Mouse (Mus musculus): ENCODE measurements around the gene Nt5c2.

Gene Nt5c2

DNA sequence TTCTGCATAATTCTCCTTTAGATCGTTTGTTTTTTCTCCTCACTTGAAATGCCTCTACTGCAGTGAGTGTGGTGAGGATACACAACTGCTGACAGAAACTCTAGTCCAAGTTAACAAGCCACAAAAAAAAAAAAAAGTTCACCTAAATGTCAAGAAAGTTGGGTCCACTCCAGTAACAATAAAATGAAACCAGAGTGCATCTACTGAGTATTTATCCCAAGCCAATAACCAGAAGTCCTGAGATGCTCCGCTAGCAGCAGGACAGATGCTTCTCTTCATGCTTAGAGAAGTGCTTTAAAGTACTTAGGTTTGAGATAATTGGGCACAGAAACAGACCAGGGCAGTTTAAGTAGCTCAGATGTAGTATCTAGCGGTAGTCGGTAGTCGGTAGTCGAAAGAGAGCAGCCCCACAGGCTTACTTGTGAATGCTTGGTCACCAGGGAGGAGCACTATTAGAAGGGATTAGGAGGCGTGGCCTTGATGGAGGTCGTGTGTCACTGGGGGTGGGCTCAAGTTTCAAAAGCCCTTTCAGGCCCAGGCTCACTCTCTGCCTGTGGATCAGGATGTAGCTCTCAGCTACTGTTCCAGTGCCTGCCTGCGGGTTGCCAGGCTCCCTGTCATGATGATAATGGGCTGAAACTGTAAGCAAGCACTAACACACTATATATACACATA, 99.4 kb downstream of the Nt5c2 start:
- DNase-seq = peak; percentile 91

DNA sequence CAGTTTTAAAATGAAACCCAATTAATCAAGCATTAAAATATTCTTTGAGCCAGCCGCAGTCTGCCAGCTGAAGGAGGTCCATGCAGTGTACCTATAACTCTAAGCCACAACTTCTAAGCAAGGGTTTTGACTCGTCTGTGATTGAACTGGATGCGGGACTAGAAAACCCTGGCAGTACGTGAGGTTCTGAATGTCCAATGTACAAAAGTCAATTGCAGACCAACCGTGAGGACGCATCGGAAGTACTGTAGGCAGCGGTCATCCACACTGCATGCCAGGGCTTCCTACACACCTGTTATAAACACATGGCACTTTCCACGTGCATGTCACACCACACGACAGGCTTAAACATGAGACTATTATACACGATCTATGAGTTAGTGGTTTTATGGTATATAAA, 101.3 kb downstream of the Nt5c2 start:
- DNase-seq = no peak

DNA sequence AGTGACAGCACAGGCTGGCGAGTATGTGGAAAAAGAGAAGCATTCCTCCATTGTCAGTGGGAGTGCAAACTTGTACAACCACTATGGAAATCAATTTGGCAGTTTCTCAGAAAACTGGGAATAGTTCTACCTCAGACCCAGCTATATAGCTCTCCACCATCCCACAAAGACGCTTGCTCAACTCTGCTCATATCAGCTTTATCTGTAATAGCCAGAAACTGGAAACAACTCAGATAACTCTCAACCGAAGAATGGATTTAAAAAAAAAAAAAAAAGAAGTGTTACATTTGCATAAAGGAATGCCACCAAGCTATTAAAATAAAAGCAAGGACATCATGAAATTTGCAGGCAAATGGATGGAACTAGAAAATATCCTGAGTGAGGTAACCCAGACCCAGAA, 103.5 kb downstream of the Nt5c2 start:
- no peak for DNase-seq

DNA sequence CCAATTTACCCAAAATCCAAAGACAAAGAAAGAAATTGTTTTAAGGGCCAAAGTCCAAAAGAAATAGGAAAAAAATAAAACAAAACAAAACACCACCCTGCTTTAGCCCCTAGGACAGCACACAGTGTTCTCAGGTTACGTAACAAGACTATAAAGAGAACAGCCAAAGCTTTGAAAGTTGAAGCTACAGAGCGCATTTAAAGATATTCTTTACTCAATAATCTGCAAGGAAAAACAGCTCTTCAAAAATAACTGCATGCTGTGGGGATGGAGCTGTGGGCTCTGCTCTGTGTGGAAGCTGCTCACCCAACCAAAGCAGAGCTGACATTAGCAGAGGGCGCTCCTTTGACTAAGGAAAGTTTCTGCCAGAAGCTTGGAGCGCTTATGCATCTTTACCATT, 106.0 kb downstream of the Nt5c2 start:
- peak; percentile 95 for DNase-seq

DNA sequence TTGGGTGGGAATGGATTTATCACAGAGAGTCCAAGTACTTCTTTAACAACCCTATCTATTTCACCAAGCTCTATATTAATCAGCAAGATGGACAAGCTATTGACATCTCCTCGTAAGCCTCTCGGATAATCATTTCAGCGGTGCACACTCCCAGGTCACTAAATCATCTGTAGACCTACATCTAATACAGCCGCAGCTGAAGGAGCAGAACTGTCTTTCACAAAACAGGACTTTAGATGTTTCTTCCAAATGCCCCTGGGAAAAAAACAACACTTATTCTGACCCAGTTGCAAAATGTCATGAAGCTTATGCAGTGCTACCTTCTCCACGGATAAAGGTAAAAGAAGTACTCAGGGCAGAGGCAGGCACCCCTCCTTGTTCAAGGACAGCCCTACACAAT, 106.7 kb downstream of the Nt5c2 start:
- no peak for DNase-seq

DNA sequence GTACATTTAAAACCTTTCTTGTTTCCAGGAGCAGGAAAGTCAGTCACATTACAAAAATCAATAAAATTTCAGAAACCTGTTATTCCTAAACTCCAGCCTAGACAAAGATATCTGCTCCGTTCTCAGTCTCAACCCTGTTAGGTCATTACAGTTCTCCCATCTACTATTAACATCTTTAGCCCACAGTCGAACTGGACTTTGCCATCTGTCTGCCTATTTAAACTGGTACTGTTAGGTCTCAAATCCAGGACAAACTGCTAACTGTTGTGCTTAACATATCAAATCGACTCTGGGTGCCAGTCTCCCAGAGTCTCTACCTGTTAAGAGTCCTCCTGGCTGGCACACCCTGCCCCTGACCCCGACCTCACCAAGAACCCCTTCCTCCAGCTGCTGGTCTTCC, 109.0 kb downstream of the Nt5c2 start:
- peak; percentile 49 for DNase-seq

DNA sequence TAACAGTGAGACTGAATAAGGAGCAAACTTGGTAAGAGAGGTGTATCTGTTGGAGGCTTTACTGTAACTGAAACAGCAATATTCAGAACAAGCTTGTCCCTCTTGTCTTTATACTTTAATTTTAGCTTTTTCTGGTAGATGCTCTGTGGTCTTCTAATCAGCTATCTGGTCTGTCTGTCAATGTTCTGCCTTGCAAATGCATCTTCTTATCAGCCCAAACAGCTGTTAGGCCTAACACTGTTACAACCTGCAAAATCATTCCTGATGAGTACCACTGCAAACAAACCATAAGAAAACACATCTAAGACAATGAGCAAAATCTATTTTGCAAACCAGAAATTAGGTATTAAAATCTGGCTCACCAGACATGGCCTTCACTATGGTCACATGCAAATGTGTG, 109.6 kb downstream of the Nt5c2 start:
- no peak for DNase-seq

DNA sequence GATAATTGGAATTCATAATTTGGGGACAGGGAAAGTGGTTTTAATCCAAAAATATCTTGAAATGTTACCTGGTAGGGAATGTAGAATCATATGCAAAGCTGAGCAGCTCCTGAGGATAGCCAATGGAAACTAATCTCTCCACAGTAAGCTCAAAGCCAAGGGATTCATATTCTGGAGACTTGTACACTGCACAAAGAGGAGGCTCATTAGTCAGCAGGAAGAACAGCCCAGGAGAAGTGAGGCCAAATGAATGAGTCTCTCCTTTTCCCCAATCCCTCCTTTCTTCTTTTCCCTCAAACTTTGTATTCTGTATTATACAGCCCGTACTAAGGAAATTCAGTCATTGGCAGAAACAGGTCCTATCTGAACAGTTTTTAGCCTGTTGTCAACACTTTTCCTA, 110.0 kb downstream of the Nt5c2 start:
- peak; percentile 42 for DNase-seq

DNA sequence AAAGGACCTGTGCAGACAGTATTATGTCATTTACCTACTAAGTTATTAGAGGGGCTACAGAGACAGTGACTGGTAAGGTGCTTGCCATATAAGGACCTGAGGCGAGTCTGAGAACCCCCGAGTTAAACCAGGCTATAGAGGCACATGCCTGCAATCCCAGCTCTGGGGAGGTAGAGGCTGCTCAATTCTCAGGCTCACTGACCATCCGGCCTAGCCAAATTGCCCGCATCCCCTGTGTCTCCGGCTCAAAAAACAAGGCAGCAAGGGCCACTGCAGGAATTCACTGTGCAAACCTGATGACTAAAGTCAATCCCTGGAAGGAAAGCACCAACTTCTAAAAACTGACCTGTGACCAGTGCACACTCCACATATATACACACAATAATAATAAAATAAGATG, 111.6 kb downstream of the Nt5c2 start:
- peak; percentile 66 for DNase-seq

DNA sequence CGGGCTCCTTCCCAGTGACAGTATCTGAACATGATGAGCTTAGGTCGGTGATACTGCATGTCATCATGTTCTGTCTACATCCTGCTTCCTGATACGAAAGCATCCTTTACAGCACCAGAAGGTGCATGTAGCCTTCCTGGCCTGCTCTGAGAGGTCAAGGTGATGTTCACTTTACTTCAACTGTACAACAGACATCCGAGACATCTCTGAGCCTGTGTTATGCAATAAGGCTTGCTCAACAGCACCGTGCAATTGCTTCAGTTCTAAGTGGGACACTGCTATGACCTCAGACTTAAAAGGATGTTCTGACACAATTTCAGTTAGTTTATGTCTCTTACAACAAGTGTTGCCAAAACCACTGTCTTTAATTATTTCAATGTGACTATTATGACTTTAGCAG, 113.6 kb downstream of the Nt5c2 start:
- peak; percentile 94 for DNase-seq

DNA sequence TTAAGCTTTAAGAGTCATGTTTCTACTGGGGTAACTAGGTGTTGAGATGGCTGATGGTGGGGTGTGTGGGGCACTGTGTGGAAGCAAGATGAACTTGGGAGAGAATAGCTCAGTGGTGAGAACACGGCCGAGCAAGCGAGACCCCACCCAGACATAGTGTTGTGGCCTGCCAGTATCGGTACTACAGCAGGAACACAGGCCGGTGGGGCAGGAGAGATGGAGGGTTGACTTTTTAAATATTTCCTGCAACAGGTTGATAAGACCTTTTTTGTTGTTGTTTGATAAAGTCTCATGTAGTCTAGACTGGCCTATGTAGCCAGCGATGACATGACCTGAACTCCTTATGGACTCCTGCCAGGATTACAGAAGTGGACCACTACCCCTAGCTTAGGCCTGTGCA, 114.2 kb downstream of the Nt5c2 start:
- DNase-seq = peak; percentile 79

DNA sequence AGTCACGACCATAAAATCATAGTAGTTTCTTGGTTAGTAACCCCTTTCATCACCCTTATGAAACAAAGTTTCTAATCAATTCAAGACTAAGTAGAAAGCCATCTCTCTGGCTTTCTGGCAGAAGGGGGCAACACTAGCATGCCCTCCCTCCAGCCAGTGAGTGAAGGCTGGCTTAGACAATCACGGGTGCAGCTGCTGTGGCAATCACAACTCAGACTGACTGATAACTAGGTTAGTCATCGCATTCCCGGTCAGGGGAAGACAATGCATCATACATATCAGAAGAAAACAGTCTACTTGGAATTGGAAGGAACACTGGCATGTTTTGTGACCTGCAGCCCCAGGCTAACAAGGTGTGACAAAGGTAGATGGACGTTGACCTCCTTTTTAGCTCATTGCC, 115.1 kb downstream of the Nt5c2 start:
- peak; percentile 87 for DNase-seq

DNA sequence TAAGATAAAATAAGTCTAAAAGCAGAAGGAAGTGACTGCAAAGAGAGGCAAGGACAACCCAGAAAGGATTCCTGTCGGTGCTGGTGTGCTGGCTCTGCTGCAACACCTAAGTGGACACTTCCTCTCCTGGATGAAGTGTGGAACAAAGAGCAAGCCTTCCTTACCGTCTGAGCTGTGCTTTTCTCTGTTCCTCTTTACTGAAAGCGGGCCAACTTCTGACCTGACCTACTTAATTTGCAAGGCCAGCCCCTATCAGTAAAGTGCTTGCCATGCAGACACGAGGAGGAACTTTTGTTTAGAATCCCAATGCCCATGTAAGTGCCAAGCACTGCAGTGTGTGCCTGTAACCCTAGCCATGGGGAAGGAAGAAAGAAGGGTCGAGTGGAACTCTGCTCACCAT, 115.6 kb downstream of the Nt5c2 start:
- DNase-seq = peak; percentile 95

DNA sequence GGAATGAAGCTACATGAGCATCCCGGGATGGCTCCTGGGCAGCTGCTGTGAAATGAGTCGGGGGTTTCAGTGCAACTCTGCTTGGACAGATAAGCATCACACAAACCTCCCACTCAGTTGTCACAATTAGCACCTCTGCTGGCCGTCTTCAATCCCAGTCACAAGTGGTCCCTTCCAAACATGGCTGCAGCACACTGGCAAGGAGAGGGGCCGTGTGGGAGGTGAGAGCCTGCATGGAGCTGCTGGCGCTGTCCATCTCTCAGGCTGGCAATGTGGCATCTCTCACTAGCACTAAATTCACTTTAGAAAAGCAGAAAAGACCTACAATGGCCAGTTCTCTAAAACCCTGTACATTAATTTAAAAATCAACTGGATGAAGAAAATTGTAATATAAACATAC, 116.7 kb downstream of the Nt5c2 start:
- DNase-seq = peak; percentile 50

DNA sequence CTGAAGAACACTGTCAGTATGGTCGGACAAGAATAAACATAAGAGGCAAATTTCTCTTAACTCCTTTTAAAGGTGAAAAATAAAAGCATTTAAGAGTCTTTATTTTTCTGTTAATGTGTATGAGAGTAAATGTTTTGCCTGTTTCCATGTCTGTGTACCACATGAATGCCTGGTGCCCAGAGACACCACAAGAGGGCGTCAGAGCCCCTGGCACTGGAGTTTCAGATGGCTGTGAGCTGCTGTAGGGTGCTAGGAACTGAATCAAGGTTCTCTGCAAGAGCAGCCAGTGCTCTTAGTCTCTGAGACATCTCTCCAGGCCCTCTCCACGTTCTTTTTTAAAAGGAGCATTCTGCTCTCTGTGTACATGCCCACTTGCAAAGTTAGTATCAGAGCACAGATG, 117.8 kb downstream of the Nt5c2 start:
- DNase-seq = no peak

DNA sequence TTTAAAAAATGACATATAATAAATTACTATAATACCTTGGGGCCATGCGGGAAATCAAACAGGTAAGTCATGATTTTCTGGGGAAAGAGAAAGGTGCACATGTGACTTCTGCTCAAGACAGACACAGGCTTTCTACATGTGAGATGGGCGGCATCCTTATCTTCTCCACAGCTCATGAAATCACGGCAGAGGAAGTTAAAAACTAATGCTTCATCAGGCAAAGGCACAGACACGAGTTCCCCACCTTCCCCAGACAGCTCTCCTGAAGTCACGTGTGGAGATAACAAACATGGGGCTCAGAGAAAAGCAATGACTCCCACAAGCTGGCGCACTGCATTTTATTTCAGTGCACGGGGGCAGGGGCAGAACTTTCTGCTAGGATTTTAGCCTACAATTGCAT, 121.5 kb downstream of the Nt5c2 start:
- peak; percentile 77 for DNase-seq

DNA sequence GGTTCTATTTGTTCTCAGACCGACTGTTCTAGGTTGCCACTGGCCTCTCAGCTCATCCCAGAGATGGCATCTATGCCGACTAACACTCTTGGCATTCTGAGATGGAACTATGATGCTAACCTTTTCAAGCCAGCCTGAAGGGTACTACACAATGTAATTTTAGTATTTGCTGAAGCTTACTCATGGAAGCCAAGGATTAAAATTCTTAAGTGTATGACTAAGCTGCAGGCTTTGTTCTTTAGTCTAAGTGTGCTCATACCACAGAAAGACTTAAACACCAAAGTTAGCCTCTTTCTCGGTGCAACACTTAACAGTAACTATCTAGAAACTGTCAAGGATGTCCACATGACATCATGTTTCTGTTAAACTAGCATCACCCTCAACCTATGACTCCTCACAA, 122.1 kb downstream of the Nt5c2 start:
- no peak for DNase-seq

DNA sequence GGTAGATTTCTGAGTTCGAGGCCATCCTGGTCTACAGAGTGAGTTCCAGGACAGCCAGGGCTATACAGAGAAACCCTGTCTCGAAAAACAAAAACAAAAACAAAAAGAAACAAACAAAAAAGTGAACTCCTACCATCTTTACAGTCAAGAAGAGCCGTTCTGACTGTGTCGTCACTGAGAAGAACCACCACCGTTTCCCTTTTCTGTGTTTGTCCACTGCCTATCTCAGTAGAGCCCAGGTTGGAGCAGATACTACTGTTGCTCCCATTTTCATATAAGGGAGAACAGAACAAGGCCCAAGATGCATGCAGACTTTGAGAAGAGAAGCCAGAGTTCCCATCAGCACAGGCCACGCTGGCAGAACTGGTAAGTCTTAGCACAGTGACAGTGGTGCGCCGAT, 124.3 kb downstream of the Nt5c2 start:
- no peak for DNase-seq

DNA sequence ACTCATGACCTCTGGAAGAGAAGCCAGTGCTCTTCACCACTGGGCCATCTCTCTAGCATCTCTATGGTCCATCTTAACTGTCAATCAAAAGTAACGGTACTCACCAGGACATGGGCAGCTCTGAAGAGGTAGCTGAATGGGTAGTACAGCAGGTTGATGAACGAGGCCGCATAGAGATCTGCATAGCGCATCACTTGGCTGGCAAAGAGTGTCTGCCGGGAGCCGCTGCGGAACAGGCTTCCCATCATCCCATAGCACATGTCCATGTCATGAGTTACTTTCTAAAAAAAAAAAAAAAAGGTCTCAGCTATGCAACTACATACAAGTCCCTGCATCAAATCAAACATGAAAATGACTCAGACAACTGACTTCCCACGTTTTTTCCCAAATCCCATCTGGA, 125.3 kb downstream of the Nt5c2 start:
- peak; percentile 75 for DNase-seq

DNA sequence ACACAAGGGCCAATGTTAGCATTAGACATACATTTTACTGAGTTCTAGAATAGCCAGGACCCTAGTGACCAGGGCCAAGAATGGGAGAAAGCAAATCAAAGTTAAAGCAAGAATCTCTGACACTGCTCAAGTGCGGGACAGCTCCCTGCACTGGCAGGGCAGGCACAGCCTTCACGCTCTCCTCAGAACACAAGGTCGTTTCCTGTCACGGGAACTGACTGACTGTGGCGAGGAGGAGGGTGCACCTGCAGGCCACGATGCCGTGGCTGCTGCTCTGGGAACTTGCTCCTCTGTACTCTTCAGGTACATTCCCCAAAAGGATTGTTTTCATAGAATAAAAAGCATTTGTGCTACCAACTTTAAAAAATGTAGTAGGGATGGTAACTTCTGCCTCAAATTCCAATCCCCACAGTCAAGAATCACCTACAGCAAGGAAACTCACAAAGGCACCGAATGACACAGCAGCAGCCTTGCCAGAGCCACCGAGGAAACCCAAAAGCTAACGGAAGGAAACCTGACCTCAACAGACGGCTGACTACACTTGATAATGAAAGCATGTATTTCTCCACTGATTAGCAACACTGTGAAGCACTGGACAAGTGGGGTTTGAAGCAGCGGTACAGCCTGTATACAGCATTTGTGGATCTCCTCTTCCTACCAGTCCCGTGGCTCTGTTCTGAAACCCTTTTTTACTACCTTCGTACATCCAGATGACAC, 127.0 kb downstream of the Nt5c2 start:
- DNase-seq = peak; percentile 89

DNA sequence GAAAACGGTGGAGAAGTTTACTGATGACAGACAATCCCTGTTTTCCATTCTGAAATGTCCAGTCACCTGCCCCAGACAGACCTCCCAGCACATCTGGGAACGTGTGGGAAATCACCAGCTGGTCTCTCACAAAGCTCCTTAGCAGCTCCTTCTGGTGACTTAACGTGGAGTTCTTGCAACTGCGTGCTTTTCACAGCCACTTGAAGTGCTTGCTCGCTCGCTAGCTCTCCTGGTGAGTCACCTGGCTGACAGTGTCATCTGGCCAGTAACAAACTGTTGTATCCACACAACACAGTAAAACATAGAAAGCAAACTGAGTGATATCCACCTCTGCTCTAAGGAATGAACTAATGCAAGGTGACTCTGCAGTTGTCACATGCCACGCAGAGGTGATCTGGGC, 128.1 kb downstream of the Nt5c2 start:
- no peak for DNase-seq

DNA sequence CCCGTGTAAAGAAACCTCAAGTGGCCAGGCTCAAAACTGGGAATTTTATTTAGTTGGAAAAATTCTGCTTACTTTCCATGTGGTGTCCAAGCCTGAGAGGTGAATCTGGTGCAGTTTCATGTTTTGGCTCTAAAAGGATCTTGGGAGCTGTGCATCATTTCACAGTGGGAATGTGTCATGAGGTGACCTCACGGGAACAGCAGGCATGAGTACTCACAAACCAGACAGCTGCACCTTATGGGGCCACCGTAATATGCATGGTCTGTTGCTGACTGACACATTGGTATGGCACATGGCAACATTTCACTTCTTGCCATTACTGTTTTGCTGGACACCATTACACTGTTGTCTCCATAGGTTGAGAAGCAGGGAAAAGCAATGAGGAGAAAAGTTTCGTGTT, 129.6 kb downstream of the Nt5c2 start:
- DNase-seq = peak; percentile 72

DNA sequence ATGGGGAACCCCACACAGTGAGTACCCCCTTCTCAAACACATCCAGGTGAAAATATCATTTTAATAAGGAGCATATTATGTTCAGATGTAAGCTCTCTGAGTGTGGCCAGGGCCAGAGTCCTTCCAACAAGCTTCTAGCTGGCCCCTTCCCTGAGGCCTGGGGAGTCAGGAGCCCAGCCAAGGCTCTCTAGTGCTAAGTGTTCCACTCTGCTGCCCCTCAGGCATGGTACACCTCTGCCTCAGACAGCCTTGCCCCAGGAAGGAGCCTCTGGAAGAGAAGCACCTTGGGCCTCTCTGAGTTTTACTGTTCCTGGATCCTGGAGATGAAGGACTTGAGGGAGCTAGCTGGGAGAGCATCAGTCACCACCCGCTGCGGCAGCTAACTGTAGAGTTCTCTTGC, 135.1 kb downstream of the Nt5c2 start:
- DNase-seq = no peak

DNA sequence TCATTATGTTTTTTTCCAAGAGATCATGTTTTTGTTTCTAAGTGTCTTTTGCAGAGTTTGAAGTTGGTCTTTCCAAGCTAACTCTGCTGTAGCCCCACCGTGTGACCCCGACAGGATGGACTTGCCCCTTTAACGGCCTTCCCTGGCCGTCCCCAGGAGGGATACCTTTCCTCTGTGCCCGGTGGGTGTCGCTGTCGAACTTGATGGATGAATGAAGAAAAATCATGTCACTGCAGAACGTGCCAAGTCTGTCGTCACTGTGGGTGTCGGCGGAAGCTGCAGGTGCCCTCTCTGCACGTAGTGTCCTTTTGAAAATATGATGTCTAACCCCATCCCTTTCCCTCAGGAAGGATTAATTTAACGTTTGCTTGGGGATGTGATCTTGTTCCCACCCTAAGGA, 136.6 kb downstream of the Nt5c2 start:
- peak; percentile 97 for DNase-seq

DNA sequence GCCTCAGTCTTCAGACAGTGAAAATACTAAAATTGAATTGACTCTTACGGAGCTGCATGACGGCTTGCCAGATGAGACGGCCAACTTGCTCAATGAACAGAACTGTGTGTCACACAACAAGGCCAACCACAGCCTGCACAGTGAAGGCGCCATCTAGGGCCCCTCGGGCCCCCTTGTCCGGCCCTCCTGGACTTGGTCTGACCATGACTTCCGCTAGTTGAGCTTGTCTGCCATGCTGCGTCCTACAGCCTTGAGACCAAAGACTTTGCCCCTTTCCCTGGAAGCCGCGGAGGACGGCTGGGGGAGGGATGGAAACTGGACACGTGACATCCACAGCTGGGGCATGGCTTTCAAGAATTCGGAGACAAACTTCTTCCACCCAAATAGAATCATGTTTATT, 137.1 kb downstream of the Nt5c2 start:
- DNase-seq = no peak
